Mouse (Mus musculus) forebrain, embryonic 12.5 days (tissue): ENCODE measurements around the gene Sh3glb2. TPM values are rescaled to one million over a fixed set of nuclear protein-coding genes. Genes with fewer than 3 reads are reported as not detected.

Source experiments
- ATAC-seq: fragments of 200-750 bp; cut with Nextera tagmentation; 2 replicates; pipeline ENCODE4 v1.8.0; 2017; ENCODE audit warnings: moderate TSS enrichment; ENCODE audit not compliant: low FRiP score
- H3K27ac ChIP-seq: fragments of 300-500 bp; sonication (generic); 2 replicates; pipeline ENCODE4 v1.5.1; 2016; ENCODE audit warnings: mild to moderate bottlenecking
- H3K27me3 ChIP-seq: fragments of 300-500 bp; sonication (generic); 2 replicates; pipeline ENCODE4 v1.6.1; 2016; ENCODE audit warnings: mild to moderate bottlenecking
- H3K36me3 ChIP-seq: fragments of 300-500 bp; sonication (generic); replicated peaks from 2 replicates; pipeline ENCODE4 v1.6.1; 2016; ENCODE audit warnings: mild to moderate bottlenecking
- H3K4me1 ChIP-seq: fragments of 300-500 bp; sonication (generic); 2 replicates; pipeline ENCODE4 v1.6.1; 2016
- H3K4me2 ChIP-seq: fragments of 300-500 bp; sonication (generic); 2 replicates; pipeline ENCODE4 v1.6.1; 2016; ENCODE audit warnings: mild to moderate bottlenecking, moderate library complexity
- H3K4me3 ChIP-seq: fragments of 300-500 bp; sonication (generic); replicated peaks from 2 replicates; pipeline ENCODE4 v1.5.1; 2016; ENCODE audit warnings: mild to moderate bottlenecking
- H3K9ac ChIP-seq: fragments of 300-500 bp; sonication (generic); 2 replicates; pipeline ENCODE4 v1.6.1; 2016; ENCODE audit warnings: mild to moderate bottlenecking
- H3K9me3 ChIP-seq: fragments of 300-500 bp; sonication (generic); 2 replicates; pipeline ENCODE4 v1.6.1; 2016
- WGBS: fragments of 180-500 bp; shearing (Covaris S2); methylation state at CpG from one replicate; pipeline ENCODE4 v1.1.7; 2016; 5-methylcytosine and 5-hydroxymethylcytosine counted together
- polyA plus RNA-seq: library from polyadenylated mRNA; unstranded; fragments of >200 nt; fragmentation: Nextera tagmentation; extraction: Ambion mirVana; gene quantifications from 2 replicates; pipeline ENCODE4 v1.2.1, GENCODE M21; 2016

Sh3glb2 gene
- polyA plus RNA-seq, 1 experiment from 2014 or later: 99.8 TPM

DNA sequence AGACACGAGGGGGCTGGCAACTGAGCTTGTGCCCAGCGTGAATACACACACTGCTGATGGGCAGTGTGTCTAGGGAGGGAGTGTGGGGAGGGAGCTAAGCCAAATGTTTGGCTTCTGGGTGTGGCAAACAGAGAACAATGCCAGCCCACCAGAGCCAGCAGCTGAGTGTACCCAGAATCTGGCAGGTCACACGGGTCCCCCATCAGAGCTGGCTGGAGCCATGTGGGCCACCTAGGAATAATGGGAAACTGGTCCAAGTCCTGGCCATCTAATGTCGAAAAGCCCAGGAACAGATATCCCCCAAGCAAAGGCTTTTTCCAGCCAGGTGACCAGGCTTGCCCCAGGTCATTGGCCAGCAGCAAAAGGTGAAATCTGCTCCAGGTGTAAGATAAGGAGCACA lies 3.3 kb downstream of the Sh3glb2 start:
- 70% methylated on average over 4 of the region's 4 CpGs for WGBS
- Histone ChIP-seq H3K4me3 (no peak overlapping the region), H3K36me3 (peaks cover 35% of the 10 kb centered on the region), H3K9ac (no peak overlapping the region), H3K27ac (no peak overlapping the region), H3K4me2 (no peak overlapping the region), H3K9me3 (no peaks in the 10 kb centered on the region), H3K27me3 (no peaks in the 10 kb centered on the region), H3K4me1 (peaks cover 22% of the 10 kb centered on the region)
- ATAC-seq: no peak

DNA sequence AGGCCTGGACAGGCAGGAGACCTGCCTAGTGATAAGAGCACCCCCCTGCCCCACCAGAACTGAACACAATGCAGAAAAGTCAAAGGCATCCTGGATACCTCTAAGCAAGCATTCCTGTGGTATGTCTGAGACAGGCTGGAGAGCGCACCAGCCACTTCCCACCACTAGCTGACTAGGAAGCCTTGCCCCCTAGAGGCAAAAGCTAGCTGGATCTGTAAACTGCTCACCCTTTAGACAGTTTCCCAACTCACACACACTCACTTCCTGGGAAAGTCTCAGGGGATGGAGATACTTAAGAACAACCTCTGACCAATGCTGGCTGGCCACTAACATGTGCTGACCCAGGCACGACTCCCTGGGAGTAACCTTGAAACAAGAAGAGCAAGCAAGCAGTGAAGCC lies 8.0 kb downstream of the Sh3glb2 start:
- Histone ChIP-seq H3K4me2 (no peak overlapping the region), H3K4me1 (no peaks in the 10 kb centered on the region; the same call in 1 of the 2 replicates), H3K27me3 (no peaks in the 10 kb centered on the region), H3K4me3 (no peak overlapping the region), H3K9ac (no peak overlapping the region), H3K36me3 (peaks cover 80% of the 10 kb centered on the region), H3K27ac (no peak overlapping the region), H3K9me3 (no peaks in the 10 kb centered on the region)
- 88% methylated on average over 2 of the region's 2 CpGs for WGBS
- ATAC-seq: no peak

DNA sequence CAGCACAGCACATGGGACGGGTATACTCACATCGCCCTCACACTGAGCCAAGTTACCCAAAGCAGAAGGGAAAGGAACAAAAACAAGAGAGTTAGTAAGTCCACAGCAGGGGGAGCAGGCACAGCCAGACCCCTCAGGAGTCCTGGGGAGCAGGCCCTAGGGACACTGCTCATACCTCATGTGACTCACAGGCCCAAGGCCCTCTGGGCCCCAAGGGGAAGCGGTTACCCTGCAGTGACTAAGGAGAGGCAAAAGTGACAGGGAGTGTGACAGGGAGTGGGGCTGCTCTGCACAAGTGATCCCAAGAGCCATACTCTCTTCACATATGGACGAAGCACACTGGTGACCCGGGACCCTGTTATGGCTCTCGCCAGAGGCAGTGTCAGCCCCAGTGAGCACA lies 9.9 kb downstream of the Sh3glb2 start:
- Histone ChIP-seq H3K27me3 (no peaks in the 10 kb centered on the region), H3K4me3 (no peak overlapping the region), H3K27ac (no peak overlapping the region), H3K36me3 (peaks cover 89% of the 10 kb centered on the region), H3K9ac (no peak overlapping the region), H3K9me3 (no peaks in the 10 kb centered on the region), H3K4me2 (no peak overlapping the region), H3K4me1 (no peaks in the 10 kb centered on the region)
- no peak for ATAC-seq
- WGBS: 82% methylated on average over 6 of the region's 6 CpGs

DNA sequence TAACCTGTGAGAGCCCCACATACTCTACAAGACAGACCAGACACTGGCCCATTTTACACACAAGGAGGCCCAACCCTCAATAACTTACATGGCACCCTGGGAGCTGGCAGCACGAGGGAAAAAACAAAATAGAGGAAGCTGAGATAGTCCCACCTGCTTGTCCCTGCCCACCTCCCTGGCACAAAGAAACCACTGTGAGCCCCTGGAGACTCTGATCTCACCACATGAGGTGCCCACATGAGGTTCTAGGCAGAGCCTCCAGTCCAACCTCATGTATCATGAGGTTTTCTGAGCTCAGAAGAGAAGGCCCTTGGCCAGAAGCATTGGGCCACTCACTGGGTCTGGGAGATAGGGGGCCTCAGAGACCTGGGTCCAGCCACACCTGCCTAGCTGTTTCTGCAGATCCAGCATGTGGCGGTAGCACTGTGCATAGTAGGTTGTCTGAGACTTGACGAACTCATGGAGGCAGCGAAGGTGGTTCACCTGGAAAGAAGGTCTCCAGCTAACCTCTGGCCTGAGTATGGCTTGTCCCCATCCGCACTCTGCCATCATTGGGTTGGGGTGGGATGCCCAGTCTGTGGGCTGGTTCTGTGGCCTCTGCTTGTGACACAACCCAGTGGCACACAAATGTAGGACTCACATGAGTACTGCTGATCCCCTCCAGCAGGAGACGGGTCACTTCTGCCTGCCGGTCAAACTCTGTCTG lies 13.0 kb downstream of the Sh3glb2 start:
- Histone ChIP-seq H3K9ac (no peak overlapping the region), H3K9me3 (no peaks in the 10 kb centered on the region), H3K27me3 (no peaks in the 10 kb centered on the region), H3K4me2 (no peak overlapping the region), H3K4me3 (no peak overlapping the region), H3K27ac (no peak overlapping the region), H3K4me1 (no peaks in the 10 kb centered on the region), H3K36me3 (peaks cover 98% of the 10 kb centered on the region)
- no peak for ATAC-seq
- 93% methylated on average over 7 of the region's 7 CpGs for WGBS

DNA sequence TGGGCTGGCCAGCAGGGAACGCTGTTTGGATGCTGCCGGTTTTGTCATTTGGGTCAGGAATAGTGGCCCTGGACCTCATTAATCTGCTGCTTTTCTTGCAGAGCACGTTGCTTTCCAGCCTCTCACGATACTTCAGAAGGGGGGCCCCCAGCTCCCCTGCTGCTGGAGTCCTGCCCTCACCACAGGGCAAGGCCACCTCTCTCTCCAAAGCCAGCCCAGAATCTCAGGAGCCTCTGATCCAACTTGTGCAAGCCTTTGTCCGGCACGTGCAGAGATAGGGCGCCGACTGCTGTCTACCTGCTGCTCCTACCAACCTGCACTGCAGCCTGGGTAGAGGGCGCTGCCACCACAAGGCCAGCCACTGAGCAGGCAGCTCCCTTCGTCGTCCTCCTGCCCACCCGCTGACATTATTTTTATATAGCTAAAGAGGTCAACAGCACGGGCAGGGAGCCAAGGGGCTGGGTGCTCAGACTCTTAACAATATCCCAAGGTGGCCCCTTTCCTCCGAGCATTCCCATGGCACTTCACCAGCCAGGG lies 15.5 kb downstream of the Sh3glb2 start:
- H3K4me3 ChIP-seq: no peak overlapping the region
- no peak overlapping the region for H3K9ac ChIP-seq
- peaks cover 100% of the 10 kb centered on the region for H3K36me3 ChIP-seq
- H3K4me1 ChIP-seq: no peaks in the 10 kb centered on the region
- H3K27me3 ChIP-seq: no peaks in the 10 kb centered on the region
- no peak overlapping the region for H3K27ac ChIP-seq
- no peak for ATAC-seq
- WGBS: 74% methylated on average over 14 of the region's 14 CpGs
- H3K9me3 ChIP-seq: no peaks in the 10 kb centered on the region
- H3K4me2 ChIP-seq: no peak overlapping the region

DNA sequence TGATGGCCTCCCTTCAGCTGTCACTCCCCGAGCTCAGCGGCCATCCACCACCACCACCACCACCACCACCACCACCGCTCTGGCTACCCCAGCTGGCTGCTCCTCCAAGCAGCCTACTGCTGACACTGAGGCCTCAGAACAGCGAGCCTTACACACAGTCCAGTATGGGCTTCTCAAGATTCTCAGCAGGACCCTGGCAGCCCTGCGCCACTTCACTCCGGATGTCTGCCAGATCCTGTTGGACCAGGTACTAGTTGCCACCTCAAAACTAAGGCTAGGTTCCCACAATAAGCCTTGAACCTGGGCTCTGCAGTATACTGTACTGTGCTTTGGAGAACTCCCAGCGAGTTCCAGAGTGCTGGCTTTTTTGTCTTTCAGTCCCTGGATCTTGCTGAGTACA lies 16.6 kb downstream of the Sh3glb2 start:
- H3K4me1 ChIP-seq: no peaks in the 10 kb centered on the region
- H3K36me3 ChIP-seq: peaks cover 100% of the 10 kb centered on the region
- H3K9me3 ChIP-seq: no peaks in the 10 kb centered on the region
- H3K27me3 ChIP-seq: no peaks in the 10 kb centered on the region
- H3K9ac ChIP-seq: no peak overlapping the region
- H3K27ac ChIP-seq: no peak overlapping the region
- no peak overlapping the region for H3K4me2 ChIP-seq
- WGBS: 89% methylated on average over 7 of the region's 7 CpGs
- no peak for ATAC-seq
- no peak overlapping the region for H3K4me3 ChIP-seq

DNA sequence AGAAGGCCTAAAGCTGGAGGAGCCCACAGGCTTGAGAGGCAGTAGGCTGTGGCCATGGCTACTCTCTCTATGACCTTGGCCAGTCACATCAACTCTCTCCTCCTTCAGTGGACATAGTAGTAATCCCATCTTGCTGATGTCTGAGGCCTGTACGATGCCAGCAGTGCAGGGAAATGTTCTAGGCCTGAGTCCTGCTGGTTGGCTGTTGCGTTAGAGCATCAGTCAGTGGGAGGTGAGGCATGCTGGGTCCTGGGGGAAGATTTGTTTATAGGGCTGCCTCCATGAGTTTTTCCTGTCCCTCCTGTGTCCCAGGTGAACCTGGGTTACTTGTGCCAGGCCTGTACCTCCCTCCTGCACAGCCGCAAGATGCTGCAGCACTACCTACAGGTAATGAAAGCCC lies 17.1 kb downstream of the Sh3glb2 start:
- WGBS: 91% methylated on average over 3 of the region's 3 CpGs
- no peaks in the 10 kb centered on the region for H3K27me3 ChIP-seq
- ATAC-seq: no peak
- no peak overlapping the region for H3K27ac ChIP-seq
- no peak overlapping the region for H3K4me3 ChIP-seq
- no peak overlapping the region for H3K4me2 ChIP-seq
- no peaks in the 10 kb centered on the region for H3K4me1 ChIP-seq
- no peak overlapping the region for H3K9ac ChIP-seq
- no peaks in the 10 kb centered on the region for H3K9me3 ChIP-seq
- peaks cover 100% of the 10 kb centered on the region for H3K36me3 ChIP-seq

DNA sequence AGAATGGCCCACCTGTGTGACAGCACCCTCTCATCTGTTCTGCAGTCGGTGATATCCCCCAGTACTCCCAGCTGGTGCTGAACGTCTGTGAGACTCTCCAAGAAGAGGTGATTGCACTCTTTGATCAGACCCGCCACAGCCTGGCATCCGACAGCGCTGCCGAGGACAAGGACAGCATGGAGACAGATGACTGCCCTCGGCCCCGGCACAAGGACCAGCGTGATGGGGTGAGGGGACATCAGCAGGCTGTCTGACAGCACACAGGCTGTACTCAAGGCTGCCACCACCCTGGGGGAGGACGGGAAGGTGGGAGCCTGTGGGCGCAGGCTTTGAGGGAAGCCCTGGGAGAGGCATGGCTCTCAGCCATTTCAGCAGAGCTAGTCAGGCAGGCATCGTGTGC lies 22.0 kb downstream of the Sh3glb2 start:
- H3K27ac ChIP-seq: no peak overlapping the region
- no peak for ATAC-seq
- 92% methylated on average over 12 of the region's 12 CpGs for WGBS
- H3K9ac ChIP-seq: no peak overlapping the region
- no peak overlapping the region for H3K4me3 ChIP-seq
- no peaks in the 10 kb centered on the region for H3K9me3 ChIP-seq
- no peak overlapping the region for H3K4me2 ChIP-seq
- no peaks in the 10 kb centered on the region for H3K4me1 ChIP-seq
- H3K27me3 ChIP-seq: no peaks in the 10 kb centered on the region
- H3K36me3 ChIP-seq: peaks cover 100% of the 10 kb centered on the region

DNA sequence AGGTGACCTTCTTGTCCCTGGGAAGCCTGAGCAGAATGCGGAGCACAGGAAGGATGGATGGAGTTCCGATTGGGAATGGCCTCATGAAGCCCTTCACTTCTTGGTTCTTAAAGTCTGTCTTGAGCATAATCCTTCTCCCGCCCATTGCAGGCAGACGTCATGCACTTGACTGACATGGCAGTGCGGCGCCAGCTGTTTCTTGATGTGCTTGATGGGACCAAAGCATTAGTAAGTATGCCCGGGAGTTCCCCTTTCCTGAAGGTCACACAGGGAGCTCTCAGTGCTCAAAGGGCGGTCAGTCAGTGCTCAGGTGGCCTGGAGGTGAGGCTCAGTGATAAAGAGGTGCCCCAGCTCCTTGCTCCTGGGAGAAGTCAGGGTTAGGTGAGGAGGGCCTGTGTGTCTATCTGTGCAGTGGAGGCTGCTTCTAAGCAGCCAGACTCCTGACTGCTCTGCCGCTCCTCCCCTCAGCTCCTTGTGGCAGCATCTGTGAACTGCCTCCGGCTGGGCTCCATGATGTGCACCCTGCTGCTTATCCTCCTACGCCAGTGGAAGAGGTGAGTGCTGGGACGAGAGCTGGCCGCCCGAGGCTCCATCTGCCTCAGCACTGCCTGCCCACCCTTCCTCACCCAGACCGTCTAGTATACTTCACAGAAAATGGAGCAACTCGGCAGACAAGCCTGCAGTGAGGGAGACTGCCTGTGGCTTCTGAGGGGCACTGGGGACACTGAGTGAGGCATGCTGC lies 22.8 kb downstream of the Sh3glb2 start:
- peaks cover 100% of the 10 kb centered on the region for H3K36me3 ChIP-seq
- no peak overlapping the region for H3K27ac ChIP-seq
- WGBS: 84% methylated on average over 16 of the region's 16 CpGs
- H3K4me1 ChIP-seq: no peaks in the 10 kb centered on the region
- H3K9me3 ChIP-seq: no peaks in the 10 kb centered on the region
- ATAC-seq: no peak
- no peak overlapping the region for H3K4me2 ChIP-seq
- H3K9ac ChIP-seq: no peak overlapping the region
- no peaks in the 10 kb centered on the region for H3K27me3 ChIP-seq
- no peak overlapping the region for H3K4me3 ChIP-seq

DNA sequence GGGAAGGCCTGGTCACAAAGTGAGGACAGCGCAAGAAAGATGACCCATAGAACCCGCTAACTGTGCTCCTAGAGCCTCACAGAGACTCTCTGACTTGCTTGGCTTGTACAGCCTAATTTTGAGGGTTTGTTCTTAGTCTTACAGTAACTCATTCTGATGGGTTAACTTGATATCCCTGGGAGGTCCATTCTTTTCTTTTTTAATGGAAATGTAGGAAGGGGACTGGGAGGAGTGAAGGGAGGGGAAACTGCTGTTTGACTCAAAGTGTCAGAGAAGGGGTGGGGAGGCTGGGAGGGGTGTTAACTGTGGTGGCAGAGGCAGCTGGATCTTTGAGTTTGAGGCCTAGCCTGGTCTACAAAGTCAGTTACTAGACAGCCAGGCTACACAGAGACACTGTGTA lies 23.8 kb downstream of the Sh3glb2 start:
- WGBS: 97% methylated on average over 2 of the region's 2 CpGs
- no peak for ATAC-seq
- Histone ChIP-seq H3K27ac (no peak overlapping the region), H3K27me3 (no peaks in the 10 kb centered on the region), H3K4me3 (no peak overlapping the region), H3K4me2 (no peak overlapping the region), H3K9ac (no peak overlapping the region), H3K4me1 (no peaks in the 10 kb centered on the region), H3K9me3 (no peaks in the 10 kb centered on the region), H3K36me3 (peaks cover 100% of the 10 kb centered on the region)

DNA sequence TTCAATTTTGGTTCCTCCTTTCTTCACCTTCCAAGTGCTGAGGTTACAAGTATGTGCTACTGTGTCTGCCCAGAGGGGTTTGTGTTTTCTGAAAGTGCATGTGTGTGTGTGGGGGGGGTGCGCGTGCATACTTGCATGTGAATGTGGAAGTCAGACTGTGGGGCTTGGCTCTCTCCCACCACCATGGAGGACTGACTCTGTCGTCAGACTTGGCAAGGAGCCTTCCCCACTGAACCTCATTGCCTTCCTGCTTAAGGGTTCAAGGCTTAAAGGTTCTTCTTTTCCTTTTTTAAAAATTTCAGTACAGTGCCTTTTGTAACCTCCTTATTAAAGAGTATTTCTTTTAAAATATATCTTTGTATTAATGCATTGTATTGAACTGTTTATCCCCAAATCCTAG lies 30.3 kb downstream of the Sh3glb2 start:
- no peak for ATAC-seq

DNA sequence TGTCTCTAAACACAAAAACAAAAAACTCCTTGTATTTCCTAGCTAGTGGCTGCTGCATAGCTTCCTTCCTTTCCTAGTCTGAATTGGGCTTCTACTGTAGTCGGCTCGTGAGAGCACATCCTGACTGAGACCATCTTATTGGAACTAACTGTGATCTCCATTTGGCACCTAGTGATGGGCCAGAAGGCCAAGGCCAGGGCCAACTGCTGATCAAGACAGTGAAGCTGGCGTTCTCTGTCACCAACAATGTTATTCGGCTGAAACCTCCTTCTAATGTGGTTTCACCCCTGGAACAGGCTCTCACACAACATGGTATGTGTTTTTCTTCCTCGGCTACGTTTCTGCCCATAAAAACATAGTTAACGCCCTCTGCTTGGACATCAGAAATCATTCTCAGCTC lies 31.9 kb downstream of the Sh3glb2 start:
- Histone ChIP-seq H3K9me3 (no peaks in the 10 kb centered on the region), H3K4me2 (no peak overlapping the region), H3K4me1 (no peaks in the 10 kb centered on the region), H3K27me3 (no peaks in the 10 kb centered on the region), H3K4me3 (no peak overlapping the region), H3K9ac (no peak overlapping the region), H3K36me3 (peaks cover 97% of the 10 kb centered on the region), H3K27ac (no peak overlapping the region)
- 95% methylated on average over 7 of the region's 7 CpGs for WGBS
- ATAC-seq: no peak

More for the DNA sequence above, 30.3 kb downstream of the Sh3glb2 start:
- Histone ChIP-seq H3K4me2 (no peak overlapping the region), H3K4me1 (no peaks in the 10 kb centered on the region), H3K36me3 (peaks cover 97% of the 10 kb centered on the region), H3K9me3 (no peaks in the 10 kb centered on the region), H3K27me3 (no peaks in the 10 kb centered on the region), H3K9ac (no peak overlapping the region), H3K27ac (no peak overlapping the region), H3K4me3 (no peak overlapping the region)
- 94% methylated on average over 3 of the region's 3 CpGs for WGBS

DNA sequence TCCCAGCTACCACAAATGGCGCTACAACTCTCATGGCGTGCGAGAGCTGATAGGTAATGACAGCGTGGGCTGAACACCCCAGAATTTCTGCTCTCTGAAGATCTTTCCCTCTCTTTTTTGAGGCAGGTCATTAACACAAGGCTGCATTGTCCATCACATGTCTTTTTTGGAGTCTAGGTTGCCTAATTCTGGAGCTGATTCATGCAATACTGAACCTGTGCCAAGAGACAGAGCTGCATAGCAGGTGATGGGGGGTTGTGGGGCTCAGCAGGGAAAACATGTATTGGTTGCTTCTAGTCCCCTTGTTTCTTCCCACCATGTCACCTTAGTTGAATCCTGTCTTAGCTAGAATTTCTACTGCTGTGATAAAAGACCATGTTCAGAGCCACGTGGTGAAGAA lies 33.8 kb downstream of the Sh3glb2 start:
- no peak for ATAC-seq
- no peaks in the 10 kb centered on the region for H3K27me3 ChIP-seq
- no peaks in the 10 kb centered on the region for H3K4me1 ChIP-seq
- no peak overlapping the region for H3K9ac ChIP-seq
- no peak overlapping the region for H3K4me2 ChIP-seq
- H3K36me3 ChIP-seq: peaks cover 97% of the 10 kb centered on the region
- H3K9me3 ChIP-seq: no peaks in the 10 kb centered on the region
- 93% methylated on average over 5 of the region's 5 CpGs for WGBS
- no peak overlapping the region for H3K27ac ChIP-seq
- H3K4me3 ChIP-seq: no peak overlapping the region
